25 mouse cellular contexts compared by ENCODE assay signal in genomic region chr2:152924543-152924942, GRCm38 (mm10). TPM values are rescaled to one million over a fixed set of nuclear protein-coding genes. Genes with fewer than 3 reads are reported as not detected.
DNase-seq lines count a peak whose midpoint lies in the region; ATAC-seq and TF ChIP-seq lines count a peak whose summit lies in the region.
"Had no signal": no experiment of that assay in that cellular context is flagged by ENCODE, and none has a peak within 500 bp of the region (broad histone marks: within the 10 kb centered on the region; RNA-seq: fewer than 3 reads in every experiment).

No protein-coding gene starts in this region.

- H3K9me3 ChIP-seq in hindbrain, embryonic 10.5 days: no peaks in the 10 kb centered on the region
- no peaks in the 10 kb centered on the region for H3K9me3 ChIP-seq in hindbrain, postnatal 0 days (ENCODE audit: low read length)
- no peaks in the 10 kb centered on the region for H3K9me3 ChIP-seq in stomach, embryonic 16.5 days (replicated peaks; ENCODE audit: control insufficient read depth, low read length)
- H3K9me3 ChIP-seq in stomach, postnatal 0 days (ENCODE audit: control insufficient read depth, low read length): no peaks in the 10 kb centered on the region
- H3K9me3 ChIP-seq: embryonic facial prominence, embryonic 12.5 days; hindbrain, embryonic 15.5 days; limb, embryonic 13.5 days; midbrain, embryonic 12.5 days; neural tube, embryonic 13.5 days had no signal

- no peaks in the 10 kb centered on the region for H3K27me3 ChIP-seq in hindbrain, embryonic 10.5 days (ENCODE audit: insufficient read depth, poor library complexity, severe bottlenecking)
- H3K27me3 ChIP-seq in hindbrain, postnatal 0 days (ENCODE audit: insufficient read depth, low read length): no peaks in the 10 kb centered on the region
- no peaks in the 10 kb centered on the region for H3K27me3 ChIP-seq in stomach, embryonic 16.5 days (ENCODE audit: control insufficient read depth, insufficient read depth, low read length)
- H3K27me3 ChIP-seq in stomach, postnatal 0 days (ENCODE audit: control insufficient read depth, insufficient read depth, low read length): no peaks in the 10 kb centered on the region
- H3K27me3 ChIP-seq: CH12.LX; embryonic facial prominence, embryonic 12.5 days; hindbrain, embryonic 15.5 days; limb, embryonic 13.5 days; neural tube, embryonic 13.5 days had no signal

- TF ChIP-seq CTCF in gastrocnemius, adult 2 months (IDR thresholded peaks at IDR 0.05): no peak
- no peak for TF ChIP-seq CTCF in hindbrain, postnatal 0 days (IDR thresholded peaks at IDR 0.05; ENCODE audit: low read depth)
- TF ChIP-seq CTCF in stomach, postnatal 0 days (IDR thresholded peaks at IDR 0.05; ENCODE audit: low read depth): no peak

- WGBS in hindbrain, embryonic 10.5 days: 84% methylated on average over 5 of the region's 5 CpGs
- WGBS in hindbrain, postnatal 0 days: 95% methylated on average over 5 of the region's 5 CpGs
- WGBS in stomach, embryonic 16.5 days: 70% methylated on average over 5 of the region's 5 CpGs
- WGBS in stomach, postnatal 0 days: 63% methylated on average over 5 of the region's 5 CpGs

- ATAC-seq in hindbrain, postnatal 0 days: no peak
- no peak for ATAC-seq in stomach, embryonic 16.5 days (ENCODE audit: insufficient read depth, low FRiP score)
- no peak for ATAC-seq in stomach, postnatal 0 days (ENCODE audit: low FRiP score, low TSS enrichment)
- ATAC-seq: forebrain, embryonic 16.5 days had no signal

- H3K4me1 ChIP-seq in hindbrain, embryonic 10.5 days (replicated peaks): peaks cover 64% of the 10 kb centered on the region
- no peaks in the 10 kb centered on the region for H3K4me1 ChIP-seq in hindbrain, postnatal 0 days (ENCODE audit: insufficient read depth, low read length)
- H3K4me1 ChIP-seq in stomach, embryonic 16.5 days (ENCODE audit: control insufficient read depth, insufficient read depth, low read length): peaks cover 15% of the 10 kb centered on the region
- no peaks in the 10 kb centered on the region for H3K4me1 ChIP-seq in stomach, postnatal 0 days (replicated peaks; ENCODE audit: control insufficient read depth, insufficient read depth)
- H3K4me1 ChIP-seq: hindbrain, embryonic 15.5 days had no signal

- no peak for DNase-seq in gastrocnemius, adult 2 months
- no peak for DNase-seq in gastrocnemius, postnatal 4 days (ENCODE audit: low spot score in 2 of 2)
- no peak for DNase-seq in hindbrain, embryonic 10.5 days (ENCODE audit: low spot score)
- DNase-seq in hindbrain, postnatal 0 days (ENCODE audit: low spot score): no peak
- DNase-seq in stomach, postnatal 0 days (ENCODE audit: low spot score): no peak
- DNase-seq in retina, embryonic 14.5 days (ENCODE audit: low spot score): no peak
- no peak for DNase-seq in embryo, embryonic 9.5 days (ENCODE audit: extremely low spot score)
- DNase-seq: cerebellum, adult 18-20 months; gastrocnemius, postnatal 36 days; heart, postnatal 14 days; kidney, postnatal 36 days; thymus, postnatal 4 days had no signal

- H3K4me3 ChIP-seq in gastrocnemius, adult 2 months: no peak overlapping the region
- no peak overlapping the region for H3K4me3 ChIP-seq in hindbrain, embryonic 10.5 days
- no peak overlapping the region for H3K4me3 ChIP-seq in hindbrain, postnatal 0 days (ENCODE audit: low read length)
- H3K4me3 ChIP-seq in stomach, embryonic 16.5 days (replicated peaks; ENCODE audit: low read length): no peak overlapping the region
- no peak overlapping the region for H3K4me3 ChIP-seq in stomach, postnatal 0 days (ENCODE audit: low read depth, low read length)
- H3K4me3 ChIP-seq: embryonic facial prominence, embryonic 12.5 days; hindbrain, embryonic 15.5 days; limb, embryonic 13.5 days; midbrain, embryonic 12.5 days; neural tube, embryonic 13.5 days had no signal

- H3K9ac ChIP-seq in hindbrain, postnatal 0 days (replicated peaks; ENCODE audit: low read length): no peak overlapping the region
- H3K9ac ChIP-seq in stomach, embryonic 16.5 days (ENCODE audit: low read length): no peak overlapping the region
- no peak overlapping the region for H3K9ac ChIP-seq in stomach, postnatal 0 days (ENCODE audit: low read length)
- H3K9ac ChIP-seq: embryonic facial prominence, embryonic 12.5 days; hindbrain, embryonic 15.5 days; liver, embryonic 14.5 days; midbrain, embryonic 12.5 days; neural tube, embryonic 13.5 days had no signal

- H3K4me2 ChIP-seq in hindbrain, postnatal 0 days (ENCODE audit: low read depth, low read length): no peak overlapping the region
- H3K4me2 ChIP-seq in stomach, embryonic 16.5 days (ENCODE audit: low read depth, low read length): no peak overlapping the region
- H3K4me2 ChIP-seq in stomach, postnatal 0 days (replicated peaks; ENCODE audit: low read depth): no peak overlapping the region
- H3K4me2 ChIP-seq: embryonic facial prominence, embryonic 12.5 days; hindbrain, embryonic 15.5 days; limb, embryonic 13.5 days; midbrain, embryonic 12.5 days; neural tube, embryonic 13.5 days had no signal

- intact Hi-C loops in gastrocnemius, adult 2 months (cut with DNase I): no loop called here

- H3K36me3 ChIP-seq in hindbrain, embryonic 10.5 days: no peaks in the 10 kb centered on the region
- no peaks in the 10 kb centered on the region for H3K36me3 ChIP-seq in hindbrain, postnatal 0 days (ENCODE audit: insufficient read depth, low read length)
- H3K36me3 ChIP-seq in stomach, embryonic 16.5 days (ENCODE audit: control insufficient read depth, insufficient read depth, low read length): no peaks in the 10 kb centered on the region
- H3K36me3 ChIP-seq in stomach, postnatal 0 days (ENCODE audit: control insufficient read depth, insufficient read depth, low read length): no peaks in the 10 kb centered on the region
- H3K36me3 ChIP-seq: embryonic facial prominence, embryonic 12.5 days; hindbrain, embryonic 15.5 days; limb, embryonic 13.5 days; midbrain, embryonic 12.5 days; neural tube, embryonic 13.5 days had no signal

- H3K27ac ChIP-seq in gastrocnemius, adult 2 months: peak overlapping the region; percentile 86
- peak overlapping the region; percentile 79 for H3K27ac ChIP-seq in hindbrain, embryonic 10.5 days
- H3K27ac ChIP-seq in hindbrain, postnatal 0 days: no peak overlapping the region
- peak overlapping the region; percentile 78; the same call in 1 of the 2 replicates for H3K27ac ChIP-seq in stomach, embryonic 16.5 days (ENCODE audit: low read length)
- H3K27ac ChIP-seq in stomach, postnatal 0 days (replicated peaks): no peak overlapping the region; the same call in 1 of the 2 replicates
- H3K27ac ChIP-seq: hindbrain, embryonic 15.5 days; liver, embryonic 14.5 days; midbrain, embryonic 12.5 days had no signal

- TF ChIP-seq EP300 in stomach, postnatal 0 days (optimal IDR thresholded peaks at IDR 0.05): no peak

RNA-seq across cellular contexts. Expression of gene Foxs1, which starts 8.5 kb away (rescaled TPM):
- 1 to 10 TPM; 1.4 to 1.7 TPM for total RNA-seq in gastrocnemius, adult 2 months (2021)
- 1 to 10 TPM; 5.4 to 7.3 TPM for total RNA-seq in gastrocnemius, postnatal 4 days (2021)
- 0.56 and 1.0 TPM in 2 replicates for polyA plus RNA-seq in hindbrain, embryonic 10.5 days (2016; fragmentation: Nextera tagmentation; extraction: Ambion mirVana)
- 2.5 and 5.0 TPM in 2 replicates for total RNA-seq in hindbrain, postnatal 0 days (2014; rRNA removed)
- polyA plus RNA-seq in hindbrain, postnatal 0 days (2015; fragmentation: Nextera tagmentation; extraction: Ambion mirVana): 2.8 TPM in 2 replicates
- polyA plus RNA-seq in stomach, embryonic 16.5 days (2015; fragmentation: Nextera tagmentation; extraction: Ambion mirVana): 4.5 and 5.3 TPM in 2 replicates
- polyA plus RNA-seq in stomach, postnatal 0 days (2015; fragmentation: Nextera tagmentation; extraction: Ambion mirVana): 2.3 and 2.6 TPM in 2 replicates

RNA-seq across cellular contexts. Expression of gene Mylk2, which starts 13.4 kb away (rescaled TPM):
- 100 to 1,000 TPM; 445 to 720 TPM for total RNA-seq in gastrocnemius, adult 2 months (2021)
- total RNA-seq in gastrocnemius, postnatal 4 days (2021): 100 to 1,000 TPM in 1 of 2 experiments, 10 to 100 TPM in 1; 95.7 to 138 TPM
- 0.05 and 0.14 TPM in 2 replicates for polyA plus RNA-seq in hindbrain, embryonic 10.5 days (2016; fragmentation: Nextera tagmentation; extraction: Ambion mirVana)
- total RNA-seq in hindbrain, postnatal 0 days (2014; rRNA removed): 0.14 and 0.58 TPM in 2 replicates
- polyA plus RNA-seq in hindbrain, postnatal 0 days (2015; fragmentation: Nextera tagmentation; extraction: Ambion mirVana): 0.08 and 0.20 TPM in 2 replicates
- 0.07 and 1.8 TPM in 2 replicates for polyA plus RNA-seq in stomach, embryonic 16.5 days (2015; fragmentation: Nextera tagmentation; extraction: Ambion mirVana)
- polyA plus RNA-seq in stomach, postnatal 0 days (2015; fragmentation: Nextera tagmentation; extraction: Ambion mirVana): 0.02 TPM in 1 of 2 replicates, not detected in the other
- total RNA-seq: adrenal gland, postnatal 36 days; layer of hippocampus, postnatal 10 days had no signal
- polyA plus RNA-seq: forebrain, embryonic 16.5 days; liver, embryonic 14.5 days; midbrain, embryonic 12.5 days; neural tube, embryonic 13.5 days; small intestine, adult 2 months had no signal

RNA-seq across cellular contexts. Expression of gene Dusp15, which starts 27.0 kb away (rescaled TPM):
- total RNA-seq in gastrocnemius, adult 2 months (2021): under 1 TPM; 0.45 to 0.61 TPM
- total RNA-seq in gastrocnemius, postnatal 4 days (2021): 1 to 10 TPM; 3.6 to 3.8 TPM
- polyA plus RNA-seq in hindbrain, embryonic 10.5 days (2016; fragmentation: Nextera tagmentation; extraction: Ambion mirVana): 1.1 and 1.4 TPM in 2 replicates
- total RNA-seq in hindbrain, postnatal 0 days (2014; rRNA removed): 32.0 and 47.0 TPM in 2 replicates
- 20.8 and 21.2 TPM in 2 replicates for polyA plus RNA-seq in hindbrain, postnatal 0 days (2015; fragmentation: Nextera tagmentation; extraction: Ambion mirVana)
- 0.06 and 0.24 TPM in 2 replicates for polyA plus RNA-seq in stomach, embryonic 16.5 days (2015; fragmentation: Nextera tagmentation; extraction: Ambion mirVana)
- polyA plus RNA-seq in stomach, postnatal 0 days (2015; fragmentation: Nextera tagmentation; extraction: Ambion mirVana): 0.27 and 0.36 TPM in 2 replicates
- polyA plus RNA-seq: lung, embryonic 16.5 days; small intestine, adult 2 months had no signal

RNA-seq across cellular contexts. Expression of gene Ttll9, which starts 37.7 kb away (rescaled TPM):
- not detected for total RNA-seq in gastrocnemius, adult 2 months (2021)
- not detected for total RNA-seq in gastrocnemius, postnatal 4 days (2021)
- polyA plus RNA-seq in hindbrain, embryonic 10.5 days (2016; fragmentation: Nextera tagmentation; extraction: Ambion mirVana): 1.6 and 1.9 TPM in 2 replicates
- total RNA-seq in hindbrain, postnatal 0 days (2014; rRNA removed): 5.2 and 7.3 TPM in 2 replicates
- 5.9 and 6.5 TPM in 2 replicates for polyA plus RNA-seq in hindbrain, postnatal 0 days (2015; fragmentation: Nextera tagmentation; extraction: Ambion mirVana)
- polyA plus RNA-seq in stomach, embryonic 16.5 days (2015; fragmentation: Nextera tagmentation; extraction: Ambion mirVana): 0.27 TPM in 2 replicates
- polyA plus RNA-seq in stomach, postnatal 0 days (2015; fragmentation: Nextera tagmentation; extraction: Ambion mirVana): not detected in 2 replicates
- total RNA-seq: gastrocnemius, postnatal 36 days; heart, postnatal 14 days had no signal
- polyA plus RNA-seq: small intestine, adult 2 months had no signal

Comparison
In these comparisons a context has a peak if more than half of its experiments do, and no peak if none do; other contexts are left out.
1. H3K27ac ChIP-seq: peak in gastrocnemius, adult 2 months (single experiment), hindbrain, embryonic 10.5 days (single experiment) and stomach, embryonic 16.5 days (single experiment); none in hindbrain, postnatal 0 days (single experiment) and stomach, postnatal 0 days (single experiment).